Mouse (Mus musculus) CH12.LX (cell line): ENCODE data around the gene Fibcd1. TPM values are rescaled to one million over a fixed set of nuclear protein-coding genes. Genes with fewer than 3 reads are reported as not detected.

Experiments used
- DNase-seq: peaks from one replicate; pipeline ENCODE4 v3.0.0-alpha.2; 2013; ENCODE audit errors: extremely low read depth
- H3K27ac ChIP-seq: 2 replicates; pipeline ENCODE4 v1.5.1; 2012; ENCODE audit warnings: low read depth, mild to moderate bottlenecking, control low read depth, moderate library complexity; ENCODE audit not compliant: insufficient read depth
- H3K27me3 ChIP-seq: replicated peaks from 2 replicates; pipeline ENCODE3; 2012; ENCODE audit warnings: inconsistent platforms
- H3K36me3 ChIP-seq, 2 experiments: replicated peaks in 1 of 2; 2 replicates each; pipeline versions ENCODE3 to v1.6.1; 2012; ENCODE audit warnings: inconsistent platforms in 1 of 2, low read length in 1 of 2, mild to moderate bottlenecking in 1 of 2, mixed read lengths in 1 of 2, moderate library complexity in 1 of 2; ENCODE audit not compliant: control insufficient read depth in 1 of 2, insufficient read depth in 1 of 2
- H3K4me1 ChIP-seq, 2 experiments: 2 replicates each; pipeline ENCODE4 v1.6.1; 2012; ENCODE audit warnings: inconsistent platforms in 1 of 2, moderate library complexity in 1 of 2; ENCODE audit not compliant: insufficient read depth in 2 of 2, control insufficient read depth in 1 of 2
- H3K4me2 ChIP-seq: 2 replicates; pipeline ENCODE4 v1.6.1; 2012; ENCODE audit warnings: low read depth, mild to moderate bottlenecking, control low read depth; ENCODE audit not compliant: poor library complexity, insufficient read depth, severe bottlenecking
- H3K4me3 ChIP-seq, 3 experiments: fragments of 150-350 bp in 1 of 3; sonication (generic) in 1 of 3; replicated peaks in 1 of 3; 2 replicates each; pipeline versions ENCODE3 to v1.5.1; 2011 to 2012; ENCODE audit warnings: low read depth in 2 of 3, low read length in 2 of 3, mild to moderate bottlenecking in 2 of 3, moderate library complexity in 2 of 3, control low read depth in 1 of 3, improper control_type of control experiment in 1 of 3, inconsistent platforms in 1 of 3, mixed read lengths in 1 of 3; ENCODE audit not compliant: poor library complexity in 1 of 3
- H3K79me2 ChIP-seq: replicated peaks from 2 replicates; pipeline ENCODE4 v1.6.1; 2012; ENCODE audit warnings: mild to moderate bottlenecking, moderate library complexity; ENCODE audit not compliant: control insufficient read depth, poor library complexity, insufficient read depth, severe bottlenecking; ENCODE audit errors: extremely low read depth
- H3K9ac ChIP-seq: 2 replicates; pipeline ENCODE4 v1.6.1; 2012; ENCODE audit warnings: low read depth, mild to moderate bottlenecking, control low read depth, moderate library complexity; ENCODE audit not compliant: insufficient read depth
- H3K9me3 ChIP-seq: replicated peaks from 2 replicates; pipeline ENCODE3; 2012; ENCODE audit warnings: low read length, inconsistent platforms, mixed read lengths
- CHD1 ChIP-seq: IDR thresholded peaks from 2 replicates; pipeline ENCODE4 v1.6.1; 2012; ENCODE audit warnings: low read depth, low read length, improper control_type of control experiment, inconsistent platforms
- CHD2 ChIP-seq: IDR thresholded peaks from 2 replicates; pipeline ENCODE4 v1.6.1; 2011; ENCODE audit warnings: low read length, improper control_type of control experiment
- CTCF ChIP-seq, 2 experiments: IDR thresholded peaks in 1 of 2; conservative IDR thresholded peaks in 1 of 2; 2 replicates each; pipeline ENCODE4 v1.5.1; 2011 to 2012; ENCODE audit warnings: low read depth in 2 of 2, low read length in 2 of 2, improper control_type of control experiment in 1 of 2, inconsistent platforms in 1 of 2, mild to moderate bottlenecking in 1 of 2, moderate library complexity in 1 of 2
- E2F4 ChIP-seq: IDR thresholded peaks from 2 replicates; pipeline ENCODE4 v1.6.1; 2011; ENCODE audit warnings: low read depth, low read length, improper control_type of control experiment; ENCODE audit not compliant: insufficient replicate concordance
- ELF1 ChIP-seq: IDR thresholded peaks from 2 replicates; pipeline ENCODE4 v1.6.1; 2014; ENCODE audit warnings: low read depth, mild to moderate bottlenecking, inconsistent platforms, low read length, improper control_type of control experiment
- EP300 ChIP-seq: IDR thresholded peaks from 2 replicates; pipeline ENCODE4 v1.6.1; 2011; ENCODE audit warnings: low read length, improper control_type of control experiment
- ETS1 ChIP-seq: conservative IDR thresholded peaks from 2 replicates; pipeline ENCODE4 v1.6.1; 2012; ENCODE audit warnings: low read depth, mild to moderate bottlenecking, inconsistent platforms, low read length, improper control_type of control experiment, moderate library complexity
- GABPA ChIP-seq: IDR thresholded peaks from 2 replicates; pipeline ENCODE4 v1.6.1; 2012; ENCODE audit warnings: low read depth, low read length, improper control_type of control experiment, inconsistent platforms; ENCODE audit not compliant: insufficient replicate concordance
- HCFC1 ChIP-seq: IDR thresholded peaks from 2 replicates; pipeline ENCODE4 v1.6.1; 2012; ENCODE audit warnings: low read depth, mild to moderate bottlenecking, inconsistent platforms, low read length, improper control_type of control experiment
- IRF4 ChIP-seq: IDR thresholded peaks from 2 replicates; pipeline ENCODE4 v1.6.1; 2014; ENCODE audit warnings: low read depth, mild to moderate bottlenecking, inconsistent platforms, low read length, improper control_type of control experiment
- JUN ChIP-seq: IDR thresholded peaks from 2 replicates; pipeline ENCODE4 v1.6.1; 2011; ENCODE audit warnings: low read depth, mild to moderate bottlenecking, low read length, improper control_type of control experiment, moderate library complexity; ENCODE audit not compliant: insufficient read depth
- KAT2A ChIP-seq: IDR thresholded peaks from 2 replicates; pipeline ENCODE4 v1.6.1; 2012; ENCODE audit warnings: low read length, improper control_type of control experiment, inconsistent platforms; ENCODE audit not compliant: insufficient replicate concordance
- MAX ChIP-seq: IDR thresholded peaks from 2 replicates; pipeline ENCODE4 v1.6.1; 2011; ENCODE audit warnings: low read length, improper control_type of control experiment
- MAZ ChIP-seq: IDR thresholded peaks from 2 replicates; pipeline ENCODE4 v1.6.1; 2012; ENCODE audit warnings: low read depth, mild to moderate bottlenecking, inconsistent platforms, low read length, improper control_type of control experiment, moderate library complexity
- MXI1 ChIP-seq: IDR thresholded peaks from 2 replicates; pipeline ENCODE4 v1.6.1; 2011; ENCODE audit warnings: mild to moderate bottlenecking, low read depth, low read length, improper control_type of control experiment
- MYC ChIP-seq: IDR thresholded peaks from 2 replicates; pipeline ENCODE4 v1.6.1; 2011; ENCODE audit warnings: low read depth, mild to moderate bottlenecking, improper control_type of control experiment, low read length
- NELFE ChIP-seq: IDR thresholded peaks from 2 replicates; pipeline ENCODE4 v1.6.1; 2011; ENCODE audit warnings: low read depth, low read length, improper control_type of control experiment
- NRF1 ChIP-seq: IDR thresholded peaks from 2 replicates; pipeline ENCODE4 v1.6.1; 2014; ENCODE audit warnings: low read depth, mild to moderate bottlenecking, inconsistent platforms, low read length, improper control_type of control experiment, moderate library complexity
- RAD21 ChIP-seq: IDR thresholded peaks from 2 replicates; pipeline ENCODE4 v1.6.1; 2011; ENCODE audit warnings: low read depth, mild to moderate bottlenecking, low read length, improper control_type of control experiment, moderate library complexity
- SIN3A ChIP-seq: IDR thresholded peaks from 2 replicates; pipeline ENCODE4 v1.6.1; 2012; ENCODE audit warnings: low read length, improper control_type of control experiment, inconsistent platforms
- SMC3 ChIP-seq: IDR thresholded peaks from 2 replicates; pipeline ENCODE4 v1.6.1; 2011; ENCODE audit warnings: low read depth, low read length, improper control_type of control experiment
- TBP ChIP-seq: conservative IDR thresholded peaks from 2 replicates; pipeline ENCODE4 v1.6.1; 2011; ENCODE audit warnings: low read depth, low read length, improper control_type of control experiment
- UBTF ChIP-seq: IDR thresholded peaks from 2 replicates; pipeline ENCODE4 v1.6.1; 2012; ENCODE audit warnings: low read depth, mild to moderate bottlenecking, inconsistent platforms, low read length, improper control_type of control experiment, moderate library complexity
- ZKSCAN1 ChIP-seq: IDR thresholded peaks from 2 replicates; pipeline ENCODE4 v1.6.1; 2012; ENCODE audit warnings: low read depth, inconsistent platforms, low read length, improper control_type of control experiment, borderline replicate concordance
- ZNF384 ChIP-seq: IDR thresholded peaks from 2 replicates; pipeline ENCODE4 v1.6.1; 2012; ENCODE audit warnings: low read depth, low read length, improper control_type of control experiment, inconsistent platforms
- dilution Hi-C: fragments of 300-500 bp; cut with MboI; formaldehyde crosslinking; loops from 2 replicates; pipeline ENCODE4 v1.14.3; 2020; ENCODE audit warnings: low sequenced_read_pairs; ENCODE audit not compliant: extremely low pct_unique_long_range_greater_than_20kb, extremely low pct_ligation_motif_present
- in situ Hi-C: fragments of 300-500 bp; cut with MboI; formaldehyde crosslinking; loops from 3 replicates; pipeline ENCODE4 v1.14.3; 2019; ENCODE audit warnings: low sequenced_read_pairs, low pct_ligation_motif_present, low pct_unique_long_range_greater_than_20kb, mixed read lengths
- polyA plus RNA-seq: library from polyadenylated mRNA; unstranded; fragments of >175 nt; gene quantifications from 2 replicates; pipeline ENCODE4 v1.2.1, GENCODE M21; 2012; ENCODE audit warnings: low read depth; ENCODE audit not compliant: insufficient read length
- total RNA-seq, 2 experiments: library from RNA; depleted of rRNA; stranded (reverse); fragments of 300-350 nt in 1 of 2; fragments of >200 nt in 1 of 2; gene quantifications; 2 replicates each; pipeline ENCODE4 v1.2.3; 2012 to 2014

Fibcd1 gene
- total and polyA plus RNA-seq, 3 experiments: 0.04 to 0.15 (median 0.09) TPM

- Histone ChIP-seq H3K79me2 (no peaks in the 10 kb centered on the region), H3K27ac (no peak overlapping the region), H3K9ac (no peak overlapping the region), H3K4me2 (no peak overlapping the region), H3K36me3 (peaks cover 37 to 92% of the 10 kb centered on the region in 2 experiments), H3K27me3 (no peaks in the 10 kb centered on the region), H3K9me3 (no peaks in the 10 kb centered on the region), H3K4me3 (no peak overlapping the region), H3K4me1 (peaks cover 0 to 10% of the 10 kb centered on the region in 2 experiments; a peak in 2 of 4 replicates)
- dilution Hi-C loops (no loop called here), in situ Hi-C loops (loop anchor here (5.0 to 25.0 kb wide), 3 partner anchors 62 to 300 kb away; partner anchors contain the start of gene Abl1)
- peak; percentile 73 for DNase-seq
- TF ChIP-seq JUN: no peak
- TF ChIP-seq ZKSCAN1: no peak
- TF ChIP-seq EP300: no peak
- TF ChIP-seq ZNF384: no peak
- no peak for TF ChIP-seq E2F4
- peak; percentile 42 for TF ChIP-seq RAD21
- no peak for TF ChIP-seq CHD1
- TF ChIP-seq MYC: no peak
- TF ChIP-seq CHD2: no peak
- TF ChIP-seq NELFE: no peak
- no peak for TF ChIP-seq NRF1
- TF ChIP-seq ETS1: no peak
- no peak for TF ChIP-seq ELF1
- no peak for TF ChIP-seq MAX
- TF ChIP-seq UBTF: no peak
- no peak for TF ChIP-seq HCFC1
- no peak for TF ChIP-seq MAZ
- TF ChIP-seq TBP: no peak
- TF ChIP-seq SMC3: peak; percentile 68
- no peak for TF ChIP-seq GABPA
- TF ChIP-seq CTCF (conservative IDR thresholded peaks at IDR 0.05 in 1 of 2, IDR thresholded peaks at IDR 0.05 in 1 of 2; ENCODE audit: low read depth in 2 of 2, low read length in 2 of 2): peak; percentile 78 to 83
Measured at GRCm38 (mm10) chr2:31787029-31787428, 58.8 kb downstream of the Fibcd1 start.

GRCm38 (mm10) chr2:31785074-31785473 lies 60.7 kb downstream of the Fibcd1 start:
- in situ Hi-C loops: loop anchor here (5.0 to 25.0 kb wide), 3 partner anchors 60 to 298 kb away; partner anchors contain the start of gene Abl1
- dilution Hi-C loops: no loop called here
- Histone ChIP-seq H3K27me3 (no peaks in the 10 kb centered on the region), H3K4me1 (peaks cover 0 to 10% of the 10 kb centered on the region in 2 experiments; a peak in 2 of 4 replicates), H3K36me3 (peaks cover 29 to 92% of the 10 kb centered on the region in 2 experiments), H3K79me2 (no peaks in the 10 kb centered on the region), H3K9ac (no peak overlapping the region), H3K9me3 (no peaks in the 10 kb centered on the region), H3K4me2 (no peak overlapping the region), H3K4me3 (no peak overlapping the region), H3K27ac (no peak overlapping the region)
- DNase-seq: peak; percentile 87
- TF ChIP-seq MAX (peak; percentile 81), SMC3 (peak; percentile 84), IRF4 (0 out of 2 replicates have a peak, but pooled peaks have one; percentile 7), SIN3A (no peak), NRF1 (peak; percentile 62), MXI1 (peak; percentile 59; the same call in 1 of the 2 replicates), RAD21 (peak; percentile 88), CTCF (conservative IDR thresholded peaks at IDR 0.05 in 1 of 2, IDR thresholded peaks at IDR 0.05 in 1 of 2; ENCODE audit: low read depth in 2 of 2, low read length in 2 of 2) (peak; percentile 86 to 95), TBP (no peak), MYC (peak; percentile 96), KAT2A (no peak)
